Mouse (Mus musculus) heart, embryonic 14.5 days (tissue): ENCODE results near the gene Dlgap1. TPM values are rescaled to one million over a fixed set of nuclear protein-coding genes. Genes with fewer than 3 reads are reported as not detected.

ENCODE experiments used
- ATAC-seq: fragments of 200-750 bp; cut with Nextera tagmentation; 2 replicates; pipeline ENCODE4 v1.8.0; 2017; ENCODE audit warnings: low read depth, moderate TSS enrichment; ENCODE audit not compliant: insufficient number of reproducible peaks, insufficient read depth, low FRiP score
- H3K27ac ChIP-seq, 2 experiments: fragments of 200-500 bp in 1 of 2; fragments of 300-500 bp in 1 of 2; sonication (generic) in 1 of 2; replicated peaks in 1 of 2; 2 replicates each; pipeline ENCODE4 v1.5.1; 2012 to 2014; ENCODE audit warnings: low read depth in 2 of 2, low read length in 2 of 2, control low read depth in 1 of 2, mild to moderate bottlenecking in 1 of 2, mixed read lengths in 1 of 2; ENCODE audit not compliant: control insufficient read depth in 1 of 2, insufficient read depth in 1 of 2
- H3K27me3 ChIP-seq: fragments of 300-500 bp; sonication (generic); 2 replicates; pipeline ENCODE4 v1.6.1; 2014; ENCODE audit warnings: mild to moderate bottlenecking, low read length, control low read depth; ENCODE audit not compliant: control insufficient read depth, insufficient read depth
- H3K36me3 ChIP-seq: fragments of 300-500 bp; sonication (generic); 2 replicates; pipeline ENCODE4 v1.6.1; 2014; ENCODE audit warnings: mild to moderate bottlenecking, control low read depth, low read length, mixed read lengths; ENCODE audit not compliant: control insufficient read depth, insufficient read depth
- H3K4me1 ChIP-seq, 2 experiments: fragments of 200-500 bp in 1 of 2; fragments of 300-500 bp in 1 of 2; sonication (generic) in 1 of 2; 2 replicates each; pipeline ENCODE4 v1.6.1; 2012 to 2014; ENCODE audit warnings: low read length in 2 of 2, control low read depth in 1 of 2, mixed read lengths in 1 of 2; ENCODE audit not compliant: control insufficient read depth in 2 of 2, insufficient read depth in 2 of 2
- H3K4me2 ChIP-seq: fragments of 300-500 bp; sonication (generic); 2 replicates; pipeline ENCODE4 v1.6.1; 2014; ENCODE audit warnings: mild to moderate bottlenecking, low read length
- H3K4me3 ChIP-seq, 2 experiments: fragments of 200-500 bp in 1 of 2; fragments of 300-500 bp in 1 of 2; sonication (generic) in 1 of 2; 2 replicates each; pipeline ENCODE4 v1.5.1; 2012 to 2014; ENCODE audit warnings: low read length in 2 of 2, mild to moderate bottlenecking in 2 of 2, control low read depth in 1 of 2, low read depth in 1 of 2, moderate library complexity in 1 of 2; ENCODE audit not compliant: control insufficient read depth in 1 of 2, insufficient read depth in 1 of 2
- H3K9ac ChIP-seq: fragments of 300-500 bp; sonication (generic); 2 replicates; pipeline ENCODE4 v1.6.1; 2014; ENCODE audit warnings: mild to moderate bottlenecking, low read length
- H3K9me3 ChIP-seq: fragments of 300-500 bp; sonication (generic); 2 replicates; pipeline ENCODE4 v1.6.1; 2016; ENCODE audit warnings: low read length, control low read depth; ENCODE audit not compliant: control insufficient read depth
- WGBS: fragments of 180-500 bp; shearing (Covaris S2); extraction: QIAGEN DNeasy Blood & Tissue Kit; methylation state at CpG from one replicate; pipeline ENCODE4 v1.1.7; 2014; 5-methylcytosine and 5-hydroxymethylcytosine counted together
- polyA plus RNA-seq: library from polyadenylated mRNA; unstranded; fragments of >200 nt; fragmentation: Nextera tagmentation; extraction: Ambion mirVana; gene quantifications from 2 replicates; pipeline ENCODE4 v1.2.1, GENCODE M21; 2014

Dlgap1 gene
- polyA plus RNA-seq, 1 experiment from 2014 or later, result 1.1 TPM

DNA sequence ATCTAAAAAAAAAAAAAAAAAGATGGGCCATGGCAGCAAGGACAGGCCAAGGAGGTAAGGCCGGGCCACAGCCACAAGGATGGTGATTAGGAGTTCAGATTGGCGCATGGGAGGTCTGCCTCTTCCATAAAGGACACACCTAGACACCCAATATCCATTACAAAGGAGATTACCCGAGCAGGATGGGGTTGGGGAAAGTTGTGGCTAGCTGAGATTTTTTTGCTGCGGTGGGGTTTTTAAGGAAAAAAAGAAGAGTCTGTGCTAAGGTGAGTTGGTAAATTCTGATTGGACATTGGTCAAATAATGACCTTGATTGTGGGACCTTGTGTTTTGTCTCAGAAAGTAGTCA is 859.3 kb downstream of the Dlgap1 start:
- no peaks in the 10 kb centered on the region for H3K36me3 ChIP-seq
- no peaks in the 10 kb centered on the region for H3K4me1 ChIP-seq
- no peak overlapping the region for H3K9ac ChIP-seq
- no peak overlapping the region for H3K27ac ChIP-seq
- no peak overlapping the region for H3K4me3 ChIP-seq
- 75% methylated on average over 4 of the region's 4 CpGs for WGBS
- no peak overlapping the region for H3K4me2 ChIP-seq
- H3K9me3 ChIP-seq, result no peaks in the 10 kb centered on the region
- no peak for ATAC-seq
- no peaks in the 10 kb centered on the region for H3K27me3 ChIP-seq

DNA sequence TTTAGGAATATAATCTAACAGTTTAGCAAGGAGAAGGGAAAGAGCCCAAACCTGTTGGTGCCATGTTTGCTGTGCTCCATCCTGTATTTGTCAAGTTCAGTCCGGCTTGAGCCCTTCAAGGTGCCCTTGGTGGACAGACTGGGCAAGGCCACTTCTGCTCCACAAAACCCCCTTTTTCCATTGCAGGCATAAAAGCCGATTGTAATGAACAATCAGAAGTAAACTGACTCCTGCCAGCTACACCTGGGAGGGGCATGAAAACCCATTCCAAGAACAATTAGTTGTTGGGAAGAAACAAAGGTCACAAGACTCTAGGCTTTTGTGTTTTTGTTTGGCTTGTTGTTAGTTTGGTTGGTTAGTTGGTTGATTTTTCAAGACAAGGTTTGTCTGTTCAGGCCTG is 859.7 kb downstream of the Dlgap1 start:
- no peak overlapping the region for H3K27ac ChIP-seq
- no peak overlapping the region for H3K4me3 ChIP-seq
- 0 out of 2 replicates have a peak, but pooled peaks cover 2% of the 10 kb centered on the region for H3K27me3 ChIP-seq
- H3K9ac ChIP-seq, result no peak overlapping the region
- H3K4me1 ChIP-seq, result no peaks in the 10 kb centered on the region
- no peak overlapping the region for H3K4me2 ChIP-seq
- H3K36me3 ChIP-seq, result no peaks in the 10 kb centered on the region
- no peak for ATAC-seq
- 88% methylated on average over 2 of the region's 2 CpGs for WGBS
- no peaks in the 10 kb centered on the region for H3K9me3 ChIP-seq

DNA sequence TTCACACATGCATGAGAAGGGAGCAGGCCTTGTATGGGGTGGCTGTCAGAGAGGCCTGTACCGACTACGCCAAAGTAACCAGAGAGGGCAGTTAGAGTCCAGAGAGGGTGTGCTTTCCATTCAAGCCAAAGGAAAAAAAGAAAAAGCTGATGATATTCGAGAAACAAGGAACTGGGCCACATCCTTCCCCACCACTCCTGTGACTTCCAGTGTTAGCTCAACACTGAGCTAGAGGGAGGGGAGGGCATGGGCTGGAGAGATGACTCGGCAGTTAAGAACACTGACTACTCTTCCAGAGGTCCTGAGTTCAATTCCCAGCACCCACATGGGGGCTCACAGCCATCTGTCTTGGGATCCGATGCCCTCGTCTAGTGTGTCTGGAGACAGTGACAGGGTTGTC is 860.3 kb downstream of the Dlgap1 start:
- H3K36me3 ChIP-seq, result no peaks in the 10 kb centered on the region
- peaks cover 0 to under 1% of the 10 kb centered on the region in 2 experiments; a peak in 1 of 4 replicates for H3K4me1 ChIP-seq
- H3K4me2 ChIP-seq, result no peak overlapping the region
- ATAC-seq, result no peak
- H3K27me3 ChIP-seq, result 0 out of 2 replicates have a peak, but pooled peaks cover 7% of the 10 kb centered on the region
- WGBS, result 86% methylated on average over 6 of the region's 6 CpGs
- no peak overlapping the region for H3K27ac ChIP-seq
- H3K9ac ChIP-seq, result no peak overlapping the region
- H3K4me3 ChIP-seq, result no peak overlapping the region
- H3K9me3 ChIP-seq, result no peaks in the 10 kb centered on the region

DNA sequence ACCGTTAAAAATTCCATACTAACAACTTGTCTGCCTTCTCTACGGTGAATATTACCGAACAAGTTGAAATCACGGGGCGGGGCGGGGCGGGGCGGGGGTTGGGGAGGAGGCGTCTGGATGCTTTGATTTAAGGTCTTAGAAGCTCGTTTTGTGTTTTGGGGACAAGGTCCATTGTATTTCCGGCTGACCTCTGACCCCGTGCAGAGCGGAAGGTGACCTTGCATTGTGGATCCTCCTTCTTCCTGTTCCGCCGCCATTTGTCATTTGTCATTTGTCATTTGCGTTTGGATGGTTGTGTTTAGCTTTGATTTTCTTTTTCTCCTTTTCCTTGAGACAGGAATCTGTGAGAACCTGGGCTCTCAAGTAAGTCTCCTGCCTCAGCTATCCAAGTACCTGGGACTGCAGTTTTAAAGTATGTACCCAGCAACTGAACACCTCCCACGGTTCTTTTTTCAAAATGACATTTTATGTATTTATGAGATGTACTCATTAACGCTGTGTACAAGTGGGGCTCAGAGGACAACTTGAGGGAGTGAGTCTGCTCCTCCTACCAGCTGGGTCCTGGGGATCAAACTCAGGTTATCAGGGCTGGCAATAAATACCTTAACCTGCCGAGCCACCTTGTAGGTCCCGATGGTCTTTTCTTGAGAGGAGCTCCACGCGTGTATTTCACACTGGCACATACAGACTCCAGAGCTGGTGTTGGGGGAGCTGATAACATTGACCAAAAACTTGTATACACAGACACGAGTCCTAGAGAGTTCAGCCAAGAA is 861.3 kb downstream of the Dlgap1 start:
- Histone ChIP-seq H3K27me3 (0 out of 2 replicates have a peak, but pooled peaks cover 7% of the 10 kb centered on the region), H3K9ac (no peak overlapping the region), H3K36me3 (no peaks in the 10 kb centered on the region), H3K4me2 (no peak overlapping the region), H3K27ac (no peak overlapping the region), H3K9me3 (no peaks in the 10 kb centered on the region), H3K4me3 (no peak overlapping the region), H3K4me1 (peaks cover under 1 to 2% of the 10 kb centered on the region in 2 experiments; a peak in 2 of 4 replicates)
- no peak for ATAC-seq
- WGBS, result 85% methylated on average over 23 of the region's 23 CpGs

DNA sequence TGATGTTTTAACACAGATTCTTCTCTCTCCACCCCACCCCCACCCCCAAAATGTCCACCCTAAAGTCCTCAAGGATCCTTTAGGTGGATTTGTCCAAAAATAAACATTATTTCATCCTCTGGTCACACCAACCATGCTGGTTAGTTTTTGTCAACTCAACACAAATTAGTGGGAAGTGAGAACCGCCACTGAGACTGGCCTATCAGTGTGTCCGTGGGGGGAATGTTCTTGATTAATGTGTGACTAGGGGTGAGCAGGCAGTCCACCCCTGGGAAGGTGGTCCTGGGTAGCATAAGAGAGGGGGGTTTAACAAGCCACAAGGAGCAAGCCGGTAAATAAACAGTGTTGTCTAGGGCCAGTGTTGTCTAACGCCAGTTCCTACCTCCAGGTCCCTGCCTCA is 862.7 kb downstream of the Dlgap1 start:
- no peak overlapping the region for H3K4me2 ChIP-seq
- peaks cover 10% of the 10 kb centered on the region; the same call in 1 of the 2 replicates for H3K27me3 ChIP-seq
- no peaks in the 10 kb centered on the region for H3K9me3 ChIP-seq
- ATAC-seq, result no peak
- H3K4me1 ChIP-seq, result peaks cover 2 to 3% of the 10 kb centered on the region in 2 experiments; a peak in 2 of 4 replicates
- 81% methylated on average over 4 of the region's 4 CpGs for WGBS
- H3K36me3 ChIP-seq, result no peaks in the 10 kb centered on the region
- H3K9ac ChIP-seq, result no peak overlapping the region
- H3K27ac ChIP-seq, result no peak overlapping the region
- no peak overlapping the region for H3K4me3 ChIP-seq

DNA sequence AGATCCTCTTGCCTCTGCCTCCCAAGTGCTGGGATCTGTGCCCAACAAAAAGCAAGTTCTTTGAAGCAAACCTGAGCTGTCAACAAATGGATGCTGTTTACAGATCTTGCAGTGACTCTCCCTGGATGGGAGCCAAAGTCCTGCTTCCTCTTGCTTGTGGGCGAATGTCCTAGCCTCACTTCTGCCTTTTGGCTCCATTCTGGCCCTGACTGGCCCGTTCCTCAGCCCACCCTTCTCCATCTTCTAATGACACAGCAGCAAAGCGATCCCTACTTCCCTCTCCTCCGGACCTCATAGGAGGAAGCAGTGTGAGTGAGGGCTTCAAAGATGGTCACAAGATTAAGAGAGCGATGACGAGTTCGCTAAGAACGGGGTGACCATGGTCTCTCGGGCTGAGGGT is 863.7 kb downstream of the Dlgap1 start:
- peaks cover 2 to 3% of the 10 kb centered on the region in 2 experiments; a peak in 2 of 4 replicates for H3K4me1 ChIP-seq
- no peak overlapping the region for H3K4me3 ChIP-seq
- ATAC-seq, result no peak
- H3K9ac ChIP-seq, result no peak overlapping the region
- peaks cover 10% of the 10 kb centered on the region; the same call in 1 of the 2 replicates for H3K27me3 ChIP-seq
- no peaks in the 10 kb centered on the region for H3K9me3 ChIP-seq
- 78% methylated on average over 9 of the region's 9 CpGs for WGBS
- H3K4me2 ChIP-seq, result no peak overlapping the region
- H3K36me3 ChIP-seq, result no peaks in the 10 kb centered on the region
- no peak overlapping the region for H3K27ac ChIP-seq

DNA sequence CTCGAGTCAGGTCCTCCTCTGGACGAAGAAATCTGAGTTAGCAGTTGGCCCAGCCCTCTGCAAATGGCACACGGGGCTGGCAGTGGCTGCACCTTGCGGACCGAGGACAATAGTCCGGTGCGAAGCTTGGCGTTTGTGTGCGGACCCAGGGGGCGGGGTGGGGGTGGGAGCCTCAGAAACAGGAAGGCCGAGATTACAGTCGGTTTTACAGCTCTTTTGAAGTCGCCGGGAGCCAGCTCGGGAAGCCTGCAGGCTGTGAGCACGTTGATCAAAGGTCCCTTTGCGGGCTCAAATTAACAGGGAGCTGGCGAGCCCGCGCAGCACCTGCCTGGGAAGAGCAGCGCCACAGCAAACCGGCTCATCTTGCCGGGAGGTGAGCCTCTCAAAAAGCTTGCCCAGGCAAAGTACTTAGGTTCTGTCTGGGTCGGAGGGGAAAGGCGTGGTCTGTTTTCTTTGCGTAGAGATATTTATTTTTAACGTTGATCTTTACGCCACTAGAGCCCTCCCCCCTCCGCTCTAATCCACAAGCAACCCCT is 865.6 kb downstream of the Dlgap1 start:
- Histone ChIP-seq H3K27ac (no peak overlapping the region), H3K4me3 (peak overlapping the region; percentile 50), H3K4me2 (peak overlapping the region; percentile 95), H3K9me3 (no peaks in the 10 kb centered on the region), H3K27me3 (peaks cover 10% of the 10 kb centered on the region; the same call in 1 of the 2 replicates), H3K36me3 (0 out of 2 replicates have a peak, but pooled peaks cover 4% of the 10 kb centered on the region), H3K4me1 (peaks cover 2 to 3% of the 10 kb centered on the region in 2 experiments; a peak in 2 of 4 replicates), H3K9ac (peak overlapping the region; percentile 64)
- no peak for ATAC-seq
- under 1% methylated on average over 29 of the region's 29 CpGs for WGBS
